Mouse (Mus musculus): Measurements from ENCODE around the gene Vcl. TPM values are rescaled to one million over a fixed set of nuclear protein-coding genes. Genes with fewer than 3 reads are reported as not detected.

Gene Vcl
- polyA plus RNA-seq (2016; fragmentation: Nextera tagmentation; extraction: Ambion mirVana), result 36.0 and 37.7 TPM in 2 replicates

- Histone ChIP-seq H3K4me1 (peaks cover 60% of the 10 kb centered on the region), H3K4me2 (peak within 1 kb of the TSS; percentile 93), H3K9me3 (replicated peaks) (0 out of 2 replicates have a peak, but pooled peaks cover 3% of the 10 kb centered on the region), H3K27me3 (replicated peaks) (no peaks in the 10 kb centered on the region), H3K27ac (peak within 1 kb of the TSS; percentile 88), H3K9ac (peak within 1 kb of the TSS; percentile 88), H3K4me3 (peak within 1 kb of the TSS; percentile 87), H3K36me3 (0 out of 2 replicates have a peak, but pooled peaks cover 3% of the 10 kb centered on the region)
- peak; percentile 95 for ATAC-seq
- under 1% methylated on average over 87 of the region's 89 CpGs for WGBS (ENCODE audit: insufficient replicate concordance)
Measured at GRCm38 (mm10) chr14:20928848-20929745, at the start of gene Vcl. Gene Vcl, plus strand, starts transcription at chr14:20929398.

DNA sequence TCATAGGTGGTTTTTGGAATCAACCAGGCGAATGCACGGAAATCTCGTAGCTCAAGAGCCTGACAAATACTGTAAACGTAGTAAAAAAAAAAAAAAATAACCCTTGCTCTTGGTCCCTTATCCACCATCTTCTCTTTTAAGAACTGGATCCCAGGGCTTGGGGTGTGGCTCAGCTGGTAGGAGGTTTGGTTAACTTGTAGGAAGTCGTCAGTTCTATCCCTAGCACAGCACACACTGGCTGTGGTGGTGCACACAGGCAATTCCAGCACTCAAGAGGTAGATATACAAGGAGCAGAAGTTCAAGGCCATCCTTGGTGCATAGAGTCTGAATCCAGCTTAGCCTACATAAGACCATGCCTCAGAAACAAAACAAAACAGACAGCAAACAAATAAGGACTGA lies 44.5 kb upstream of the Vcl start:
- peak overlapping the region; percentile 56 for H3K9ac ChIP-seq
- peak overlapping the region; percentile 84 for H3K27ac ChIP-seq
- H3K27me3 ChIP-seq (replicated peaks), result no peaks in the 10 kb centered on the region
- H3K4me2 ChIP-seq, result peak overlapping the region; percentile 70
- H3K9me3 ChIP-seq (replicated peaks), result no peaks in the 10 kb centered on the region
- peak overlapping the region; percentile 43 for H3K4me3 ChIP-seq
- peak; percentile 74 for ATAC-seq
- 21% methylated on average over 5 of the region's 5 CpGs for WGBS (ENCODE audit: insufficient replicate concordance)
- no peaks in the 10 kb centered on the region for H3K36me3 ChIP-seq
- H3K4me1 ChIP-seq, result peaks cover 33% of the 10 kb centered on the region

GRCm38 (mm10) chr14:20885091-20885888 lies 43.9 kb upstream of the Vcl start:
- Histone ChIP-seq H3K27me3 (replicated peaks) (no peaks in the 10 kb centered on the region), H3K4me3 (peak overlapping the region; percentile 43), H3K9me3 (replicated peaks) (no peaks in the 10 kb centered on the region), H3K36me3 (no peaks in the 10 kb centered on the region), H3K4me2 (peak overlapping the region; percentile 70), H3K27ac (peak overlapping the region; percentile 84), H3K9ac (peak overlapping the region; percentile 56), H3K4me1 (peaks cover 33% of the 10 kb centered on the region)
- 11% methylated on average over 10 of the region's 10 CpGs for WGBS (ENCODE audit: insufficient replicate concordance)
- peak; percentile 93 for ATAC-seq

GRCm38 (mm10) chr14:20886266-20886665 lies 42.9 kb upstream of the Vcl start:
- Histone ChIP-seq H3K4me2 (peak overlapping the region; percentile 70), H3K27ac (peak overlapping the region; percentile 84), H3K36me3 (no peaks in the 10 kb centered on the region), H3K4me1 (peaks cover 33% of the 10 kb centered on the region), H3K9me3 (replicated peaks) (no peaks in the 10 kb centered on the region), H3K9ac (no peak overlapping the region), H3K4me3 (no peak overlapping the region), H3K27me3 (replicated peaks) (no peaks in the 10 kb centered on the region)
- 35% methylated on average over 4 of the region's 4 CpGs for WGBS (ENCODE audit: insufficient replicate concordance)
- ATAC-seq, result no peak

DNA sequence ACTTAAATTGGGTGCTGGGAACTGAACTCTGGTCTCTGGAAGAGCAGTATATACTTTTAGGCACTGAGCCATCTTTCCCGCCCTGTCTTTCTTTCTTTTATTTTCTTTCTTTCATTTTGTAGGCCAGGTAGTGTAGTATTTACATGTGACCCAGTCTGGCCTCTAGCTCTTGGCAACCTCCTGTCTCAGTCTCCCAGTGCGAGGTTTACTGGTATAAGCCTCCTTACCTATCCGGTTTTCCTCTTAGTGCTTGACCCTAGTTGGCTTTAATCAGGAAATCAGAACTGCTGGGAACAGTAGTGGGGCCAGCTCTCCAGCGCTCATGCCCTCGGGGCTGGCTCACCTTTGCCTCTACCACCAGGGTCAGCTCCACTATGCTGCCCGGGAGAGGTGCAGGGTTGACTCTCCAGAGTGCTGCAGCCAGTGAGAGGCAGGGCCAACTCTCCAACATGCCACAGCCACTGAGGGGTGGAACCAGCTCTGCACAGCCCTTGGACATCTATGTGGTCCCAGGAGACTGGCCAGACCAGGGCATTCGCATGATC lies 41.6 kb upstream of the Vcl start:
- Histone ChIP-seq H3K4me2 (no peak overlapping the region), H3K9me3 (replicated peaks) (no peaks in the 10 kb centered on the region), H3K4me1 (peaks cover 46% of the 10 kb centered on the region), H3K4me3 (no peak overlapping the region), H3K36me3 (no peaks in the 10 kb centered on the region), H3K27me3 (replicated peaks) (no peaks in the 10 kb centered on the region), H3K27ac (no peak overlapping the region), H3K9ac (no peak overlapping the region)
- 78% methylated on average over 7 of the region's 7 CpGs for WGBS (ENCODE audit: insufficient replicate concordance)
- no peak for ATAC-seq

DNA sequence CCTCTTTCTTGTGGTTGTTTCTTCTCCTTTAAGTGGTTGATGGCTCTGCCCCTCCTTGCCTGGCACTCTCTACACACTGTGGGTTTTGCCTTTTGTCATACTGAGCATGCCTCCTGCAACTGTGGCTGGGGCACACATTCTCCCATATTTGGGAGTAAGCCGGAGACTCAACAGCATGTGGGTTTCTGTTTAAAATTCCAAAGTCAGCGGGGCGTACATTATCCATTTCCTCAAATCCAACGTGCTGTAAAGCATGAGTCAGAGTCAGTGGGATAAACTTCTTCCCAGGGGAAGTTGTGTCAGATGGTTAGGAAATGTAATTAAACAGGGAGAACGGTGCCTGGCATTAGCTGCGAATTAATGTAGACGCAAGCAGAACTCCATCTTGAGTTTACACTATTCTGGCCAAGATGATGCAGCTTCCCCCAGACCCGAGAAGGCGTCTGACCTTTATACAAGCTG lies 37.2 kb upstream of the Vcl start:
- Histone ChIP-seq H3K4me2 (no peak overlapping the region), H3K4me1 (peaks cover 19% of the 10 kb centered on the region), H3K4me3 (no peak overlapping the region), H3K9ac (no peak overlapping the region), H3K27me3 (replicated peaks) (no peaks in the 10 kb centered on the region), H3K9me3 (replicated peaks) (no peaks in the 10 kb centered on the region), H3K27ac (peak overlapping the region; percentile 41), H3K36me3 (no peaks in the 10 kb centered on the region)
- WGBS (ENCODE audit: insufficient replicate concordance), result 34% methylated on average over 9 of the region's 9 CpGs
- no peak for ATAC-seq

- no peak for ATAC-seq
Measured at GRCm38 (mm10) chr14:20893815-20894214, 35.4 kb upstream of the Vcl start.

DNA sequence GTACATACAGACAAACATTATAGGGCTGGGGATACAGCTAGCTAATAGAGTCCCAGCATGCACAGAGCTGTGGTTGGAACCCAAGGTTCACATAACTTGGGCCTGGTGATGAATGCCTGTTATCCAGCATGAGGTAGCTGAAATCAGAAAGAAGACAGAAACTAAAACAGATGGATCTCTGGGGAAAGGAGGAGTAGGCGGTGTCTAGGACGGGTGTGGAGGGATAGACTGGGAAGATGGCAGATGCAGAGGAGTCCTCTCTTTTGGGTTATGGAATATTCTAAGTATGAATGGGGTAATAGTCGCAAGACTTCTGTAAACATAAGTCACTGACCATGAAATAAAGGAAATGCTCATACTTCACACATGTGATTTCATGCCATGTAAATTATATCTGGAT lies 27.9 kb upstream of the Vcl start:
- H3K4me3 ChIP-seq, result no peak overlapping the region
- H3K4me1 ChIP-seq, result no peaks in the 10 kb centered on the region
- 90% methylated on average over 3 of the region's 3 CpGs for WGBS (ENCODE audit: insufficient replicate concordance)
- no peak for ATAC-seq
- no peaks in the 10 kb centered on the region for H3K9me3 ChIP-seq (replicated peaks)
- H3K36me3 ChIP-seq, result no peaks in the 10 kb centered on the region
- H3K9ac ChIP-seq, result no peak overlapping the region
- H3K4me2 ChIP-seq, result no peak overlapping the region
- no peaks in the 10 kb centered on the region for H3K27me3 ChIP-seq (replicated peaks)
- no peak overlapping the region for H3K27ac ChIP-seq

More at GRCm38 (mm10) chr14:20893815-20894214, 35.4 kb upstream of the Vcl start:
- Histone ChIP-seq H3K27me3 (replicated peaks) (no peaks in the 10 kb centered on the region), H3K9me3 (replicated peaks) (no peaks in the 10 kb centered on the region), H3K4me3 (no peak overlapping the region), H3K4me2 (no peak overlapping the region), H3K4me1 (peaks cover 18% of the 10 kb centered on the region; the same call in 1 of the 2 replicates), H3K9ac (no peak overlapping the region), H3K27ac (no peak overlapping the region), H3K36me3 (no peaks in the 10 kb centered on the region)
- WGBS (ENCODE audit: insufficient replicate concordance), result 55% methylated on average over 4 of the region's 4 CpGs

GRCm38 (mm10) chr14:20903137-20903536 lies 26.1 kb upstream of the Vcl start:
- Histone ChIP-seq H3K4me3 (no peak overlapping the region), H3K9me3 (replicated peaks) (no peaks in the 10 kb centered on the region), H3K36me3 (no peaks in the 10 kb centered on the region), H3K27ac (no peak overlapping the region), H3K27me3 (replicated peaks) (no peaks in the 10 kb centered on the region), H3K9ac (no peak overlapping the region), H3K4me2 (no peak overlapping the region), H3K4me1 (no peaks in the 10 kb centered on the region)
- no peak for ATAC-seq
- WGBS (ENCODE audit: insufficient replicate concordance), result 74% methylated on average over 6 of the region's 6 CpGs

- 43% methylated on average over 2 of the region's 2 CpGs for WGBS (ENCODE audit: insufficient replicate concordance)
- H3K4me3 ChIP-seq, result no peak overlapping the region
- H3K27ac ChIP-seq, result peak overlapping the region; percentile 23; the same call in 1 of the 2 replicates
- H3K4me1 ChIP-seq, result peaks cover 31% of the 10 kb centered on the region
- no peaks in the 10 kb centered on the region for H3K9me3 ChIP-seq (replicated peaks)
- H3K4me2 ChIP-seq, result 0 out of 2 replicates have a peak overlapping the region, but pooled peaks have one; percentile 12
- no peaks in the 10 kb centered on the region for H3K36me3 ChIP-seq
- peak; percentile 88 for ATAC-seq
- no peaks in the 10 kb centered on the region for H3K27me3 ChIP-seq (replicated peaks)
- peak overlapping the region; percentile 5; the same call in 1 of the 2 replicates for H3K9ac ChIP-seq
Measured at GRCm38 (mm10) chr14:20911811-20912210, 17.4 kb upstream of the Vcl start.

DNA sequence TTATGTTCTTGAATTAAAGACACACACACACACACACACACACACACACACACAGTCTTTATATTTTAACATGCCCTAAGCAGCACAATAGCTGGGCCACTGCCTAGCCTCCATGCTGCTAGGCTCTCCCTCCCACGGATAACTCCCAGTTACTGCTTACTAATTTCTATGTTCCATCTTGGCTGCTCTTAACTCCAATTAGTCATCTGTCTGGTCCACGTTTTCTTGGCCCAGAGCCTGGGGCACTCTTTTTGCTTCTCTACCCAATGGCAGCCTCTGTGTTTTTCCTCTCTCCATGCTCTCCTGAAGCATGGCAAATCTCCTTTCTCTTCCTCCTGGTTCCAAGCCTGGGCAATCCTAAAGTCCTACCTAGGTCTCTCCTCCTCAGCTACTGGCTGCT lies 14.8 kb upstream of the Vcl start:
- 57% methylated on average over 2 of the region's 2 CpGs for WGBS (ENCODE audit: insufficient replicate concordance)
- Histone ChIP-seq H3K36me3 (no peaks in the 10 kb centered on the region), H3K4me2 (no peak overlapping the region), H3K27me3 (replicated peaks) (no peaks in the 10 kb centered on the region), H3K4me1 (peaks cover 42% of the 10 kb centered on the region), H3K27ac (no peak overlapping the region), H3K4me3 (no peak overlapping the region), H3K9ac (no peak overlapping the region), H3K9me3 (replicated peaks) (no peaks in the 10 kb centered on the region)
- ATAC-seq, result no peak
